Mouse (Mus musculus): ENCODE data around the gene Cpvl.
A peak's percentile ranks its signal among the peaks of the same experiment; 100 is the strongest.

Cpvl gene

DNA sequence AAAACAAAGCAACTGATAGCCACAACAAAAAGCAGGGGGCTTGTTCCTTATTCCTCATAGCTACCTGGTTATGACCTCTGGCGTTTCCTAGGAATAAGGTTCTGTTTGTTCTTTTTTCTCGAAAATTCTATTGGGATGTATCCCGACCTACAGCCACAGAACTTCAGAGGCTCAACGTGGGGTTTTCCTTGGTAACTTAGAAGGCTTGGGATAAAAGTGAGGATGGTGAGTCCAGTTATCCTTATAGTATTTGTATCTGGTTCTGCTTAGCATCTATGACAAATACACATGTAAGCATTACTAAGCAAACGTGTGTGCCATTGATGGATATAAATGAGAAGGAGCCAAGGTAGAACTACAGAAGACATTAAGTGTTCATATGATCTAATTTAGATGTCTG, at the start of gene Cpvl:
Gene Cpvl (minus strand): TSS at position 101 of the 400 bp plus-strand sequence.
- no peak for DNase-seq (ENCODE audit: low read depth, low spot score)

DNA sequence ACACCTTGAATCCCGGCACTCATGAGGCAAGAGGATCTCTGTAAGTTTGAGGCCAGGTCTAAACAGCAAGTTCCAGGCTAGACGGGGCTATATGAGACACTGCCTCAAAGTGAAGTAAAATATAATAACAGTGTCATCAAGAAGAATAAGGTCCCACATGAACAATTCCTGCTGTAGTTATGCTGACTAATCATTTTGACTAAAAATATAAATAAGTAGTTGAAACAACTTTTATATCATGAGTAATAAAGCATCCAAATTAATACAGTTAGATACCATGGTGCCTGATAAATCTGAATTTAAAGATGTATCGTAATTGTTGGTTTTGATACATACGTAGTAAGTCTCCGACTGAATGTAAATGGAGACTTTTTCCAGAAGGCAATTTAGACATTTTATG, 45.4 kb upstream of the Cpvl start:
- no peak for DNase-seq (ENCODE audit: low read depth, low spot score)

DNA sequence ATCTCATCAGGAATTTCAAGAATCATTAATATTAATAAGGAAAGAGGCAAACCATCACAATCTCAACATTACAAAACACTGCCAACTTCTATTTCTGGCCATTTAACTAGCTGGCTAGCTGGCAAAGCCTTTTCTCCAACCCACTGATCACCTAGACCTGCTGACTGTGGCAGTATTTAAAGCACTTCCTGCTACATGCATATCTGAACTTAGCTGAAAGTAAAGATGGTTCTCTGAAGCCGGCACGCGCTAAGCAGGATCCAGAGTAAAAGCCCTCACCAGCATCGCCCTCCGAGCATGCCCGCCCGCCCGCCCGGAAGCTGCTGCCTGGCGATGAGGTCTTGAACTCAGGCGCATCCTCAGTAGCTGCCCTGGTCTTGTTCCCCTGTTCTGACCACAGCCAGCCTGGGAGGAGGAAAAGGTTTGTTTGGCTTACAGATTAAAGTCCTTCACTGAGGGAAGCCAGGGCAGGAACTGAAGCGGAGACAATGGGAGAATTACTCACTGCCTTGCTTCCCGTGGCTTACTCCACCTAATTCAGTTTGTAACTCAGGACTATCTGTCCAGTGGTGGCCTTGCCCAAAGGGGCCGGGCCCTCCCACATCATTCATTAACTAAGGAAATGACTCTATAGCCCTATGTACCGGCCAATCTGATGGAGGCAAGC, 42.8 kb upstream of the Cpvl start:
- no peak for DNase-seq (ENCODE audit: low read depth, low spot score)

DNA sequence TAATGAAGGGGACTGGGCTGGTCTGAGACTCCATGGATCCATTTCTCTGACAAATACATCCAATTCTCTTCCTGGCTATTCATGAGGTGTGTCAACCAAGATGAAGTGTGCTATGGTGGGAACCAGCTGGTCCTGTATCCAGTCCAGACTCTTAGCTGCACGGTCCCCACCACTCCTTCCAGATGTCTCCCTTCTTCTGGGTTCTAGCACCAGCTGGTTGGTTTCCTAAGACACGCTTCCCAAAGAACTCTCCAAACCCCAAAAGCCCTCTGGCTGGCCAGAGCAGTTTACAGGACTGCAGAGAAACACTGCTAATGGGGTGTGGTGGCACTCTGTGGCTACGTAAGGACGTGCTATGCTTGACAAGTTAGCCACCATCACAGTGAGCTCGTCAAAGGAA, 40.4 kb upstream of the Cpvl start:
- no peak for DNase-seq (ENCODE audit: low read depth, low spot score)

DNA sequence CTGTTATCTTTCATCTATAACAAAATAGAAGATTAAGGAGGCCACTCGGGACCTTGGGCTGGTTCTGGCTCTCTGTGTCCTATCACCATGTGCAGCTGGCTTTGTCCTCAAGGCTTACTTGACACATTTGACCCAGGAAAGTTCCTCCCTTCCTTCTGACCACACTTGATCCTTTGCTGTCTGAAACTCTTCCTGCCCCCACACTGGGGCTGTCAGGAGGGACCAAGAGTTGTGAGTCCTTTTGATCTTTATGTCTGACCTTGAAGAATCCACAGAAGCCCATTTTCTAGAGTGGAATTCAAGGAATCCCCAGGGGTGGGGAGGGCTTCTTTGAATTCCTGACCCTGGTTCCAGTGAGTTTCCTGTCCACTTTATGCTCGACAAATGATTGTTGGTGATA, 39.6 kb upstream of the Cpvl start:
- no peak for DNase-seq (ENCODE audit: low read depth, low spot score)

DNA sequence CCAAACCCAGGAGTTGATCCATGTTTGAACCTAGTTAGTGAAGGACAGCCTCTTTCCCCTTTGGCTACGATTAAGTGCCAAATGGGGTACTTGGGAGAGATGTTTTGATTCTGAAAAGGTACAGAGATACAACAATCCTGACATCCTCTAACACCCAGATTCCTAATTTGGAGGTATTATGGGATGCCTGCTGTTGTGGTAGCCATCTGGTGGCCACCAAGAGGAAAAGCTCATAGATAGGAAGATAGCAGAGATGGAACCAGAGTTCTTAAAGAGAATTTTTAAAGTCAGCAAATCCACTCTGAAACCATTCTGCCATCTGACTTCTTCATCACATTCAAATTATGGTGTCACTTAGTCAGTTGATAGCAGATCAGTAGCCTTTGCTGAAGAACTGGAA, 33.7 kb upstream of the Cpvl start:
- no peak for DNase-seq (ENCODE audit: low read depth, low spot score)

DNA sequence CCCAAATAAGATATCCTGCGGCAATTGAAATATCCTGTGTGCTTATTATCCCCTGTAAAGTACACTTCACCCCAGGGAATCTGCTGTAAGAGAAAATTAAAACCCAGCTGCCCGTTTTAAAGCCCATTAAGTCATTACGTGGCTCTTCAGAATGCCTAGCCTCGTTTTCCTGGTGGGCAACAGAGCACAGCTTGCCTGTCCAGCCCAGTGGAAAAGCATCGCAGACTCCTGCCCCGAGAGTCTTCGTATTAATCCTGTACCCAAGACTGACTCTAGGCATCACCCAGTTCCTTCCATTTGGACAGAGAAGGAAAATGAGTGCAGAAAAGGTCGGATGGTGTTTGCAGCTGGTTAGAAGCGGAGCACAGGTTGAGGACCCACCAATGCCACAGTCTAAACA, 31.9 kb upstream of the Cpvl start:
- DNase-seq (ENCODE audit: low read depth, low spot score) = peak; percentile 54

DNA sequence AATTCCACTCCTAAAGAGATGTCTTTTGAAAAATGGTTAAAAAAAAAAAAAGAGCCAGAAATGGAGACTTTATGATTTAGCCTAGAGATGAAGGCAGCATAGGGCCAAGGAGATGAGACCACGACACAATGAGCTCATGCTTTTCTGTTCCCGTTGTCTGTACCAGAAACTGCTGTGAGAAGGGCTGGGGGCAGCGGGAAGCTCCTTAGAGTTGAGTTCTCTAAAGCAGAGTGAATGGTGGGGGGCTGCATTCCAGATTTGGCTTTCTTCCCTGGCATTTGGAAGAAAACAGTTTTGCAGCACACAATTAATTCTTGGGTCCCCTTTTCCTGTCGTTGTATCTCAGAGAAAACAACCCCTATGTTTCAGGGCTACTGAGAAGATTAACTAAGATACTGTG, 30.8 kb upstream of the Cpvl start:
- no peak for DNase-seq (ENCODE audit: low read depth, low spot score)

DNA sequence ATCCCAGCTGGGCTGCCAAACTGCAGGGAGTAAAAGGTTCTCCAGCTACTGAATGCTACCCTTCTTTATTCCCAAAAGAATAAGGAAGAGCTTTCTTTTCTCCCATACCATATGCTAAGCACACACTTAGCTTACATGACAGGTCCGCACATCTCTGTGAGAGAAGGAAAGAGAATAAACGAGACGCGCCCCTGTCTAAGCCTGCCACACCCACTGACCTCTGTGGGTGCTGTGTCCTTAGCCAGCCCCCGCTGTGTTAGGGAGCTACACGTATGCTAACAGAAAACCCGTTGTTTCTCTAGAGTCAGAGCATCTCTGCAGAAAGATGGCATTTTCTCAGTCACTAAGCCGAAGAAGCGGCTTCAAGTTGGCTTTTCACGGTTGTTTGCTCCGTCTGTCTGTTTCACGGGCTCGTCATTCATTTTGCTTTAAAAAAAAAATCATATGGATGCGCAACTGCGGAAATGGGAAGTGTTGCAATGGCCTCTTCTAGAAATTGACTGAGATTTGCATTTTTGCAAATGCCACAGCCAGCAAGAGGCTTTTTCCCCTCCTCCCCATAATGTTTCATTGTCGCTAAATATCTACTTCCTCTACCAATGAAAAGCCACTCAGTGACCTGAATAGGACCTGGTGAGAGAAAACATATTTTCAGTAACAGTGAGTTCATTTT, 30.1 kb upstream of the Cpvl start:
- no peak for DNase-seq (ENCODE audit: low read depth, low spot score)

DNA sequence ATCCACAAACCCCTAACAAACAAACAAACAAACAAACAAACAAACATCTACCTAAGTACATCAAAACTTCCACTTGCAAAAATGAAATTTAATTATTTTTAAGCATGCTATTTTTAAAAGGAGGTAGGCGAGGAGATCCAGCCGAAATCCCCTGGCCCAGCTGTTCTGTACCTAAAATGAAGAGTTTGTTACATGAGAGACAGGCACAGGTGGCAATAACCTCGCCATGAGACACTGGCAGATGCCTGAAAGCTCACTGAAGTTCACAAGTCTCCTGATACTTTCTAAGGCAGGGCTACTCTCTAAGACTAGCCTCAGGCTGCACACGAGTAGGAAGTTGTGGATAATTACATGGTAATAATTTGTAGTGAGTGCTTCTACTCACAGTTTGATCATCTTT, 26.8 kb upstream of the Cpvl start:
- DNase-seq (ENCODE audit: low read depth, low spot score) = no peak

DNA sequence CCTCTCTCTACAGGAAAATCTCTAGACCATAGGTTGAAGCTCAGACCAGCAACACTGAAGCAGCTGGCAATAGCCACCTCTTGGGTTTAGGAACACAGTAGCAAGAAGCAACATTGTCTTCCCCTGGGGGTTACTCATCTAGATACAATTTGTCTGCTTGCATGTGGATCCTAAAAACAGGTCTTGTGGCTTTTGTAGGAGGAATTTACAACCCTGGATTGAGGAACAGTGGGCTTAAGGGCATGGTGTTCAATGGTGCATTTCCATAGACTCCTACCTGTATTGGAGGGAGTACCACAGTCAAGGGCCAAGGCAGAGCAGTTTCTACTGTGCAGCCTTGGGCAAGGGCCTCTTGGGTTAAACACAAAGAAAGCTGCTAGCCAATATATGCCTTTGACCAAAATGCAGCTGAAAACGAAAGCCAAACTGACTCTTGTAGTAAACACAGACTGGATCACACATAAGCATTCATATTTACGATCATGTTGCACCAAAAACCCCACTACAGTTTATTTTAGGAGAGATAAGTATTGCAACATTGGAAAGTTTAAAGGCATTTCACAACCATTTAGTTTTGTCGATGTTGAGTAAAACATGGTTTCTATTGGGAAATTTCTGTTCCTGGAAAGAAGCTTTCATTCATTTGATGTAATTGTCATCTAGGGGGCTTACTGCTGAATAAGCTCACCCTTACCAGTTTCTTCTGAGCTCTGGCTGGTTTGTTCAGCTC, 17.9 kb upstream of the Cpvl start:
- DNase-seq (ENCODE audit: low read depth, low spot score) = no peak

DNA sequence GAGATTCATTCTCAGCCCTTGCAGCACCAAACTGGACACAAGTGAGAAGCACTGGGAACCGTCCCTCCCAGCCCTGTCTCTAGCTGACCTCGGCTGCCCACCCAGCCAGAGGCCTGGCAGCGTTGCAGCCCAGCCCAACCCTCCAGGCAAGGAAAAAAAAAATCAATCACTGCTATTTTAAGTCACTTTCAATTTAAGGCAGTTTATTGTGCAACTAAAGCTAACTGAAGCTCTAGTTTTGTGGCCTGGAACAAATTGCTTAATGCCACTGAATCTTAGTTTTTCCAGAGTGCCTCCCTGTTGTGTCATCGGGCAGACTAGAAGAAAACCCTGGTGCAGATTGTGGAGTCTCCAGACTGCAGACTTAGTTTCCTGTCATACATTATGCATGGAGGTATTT, 17.0 kb upstream of the Cpvl start:
- no peak for DNase-seq (ENCODE audit: low read depth, low spot score)

DNA sequence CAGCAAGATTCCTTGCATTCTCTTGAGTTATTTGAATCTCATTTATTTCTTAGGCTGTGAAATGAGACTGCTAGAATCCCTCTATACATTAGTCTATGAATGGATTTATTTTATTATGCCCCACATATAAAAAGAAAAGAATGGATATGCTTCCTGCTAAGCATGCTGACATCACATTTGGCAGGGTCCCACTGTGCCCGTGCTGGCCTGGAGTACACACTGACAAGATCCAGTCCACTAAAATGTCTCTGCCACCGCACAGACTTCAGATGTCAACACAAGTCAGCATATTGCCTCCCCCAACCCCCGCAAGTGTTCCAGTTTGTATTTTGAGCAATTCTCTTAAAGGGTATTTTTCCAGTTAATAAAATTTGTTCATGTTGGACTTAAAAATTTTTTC, 13.9 kb upstream of the Cpvl start:
- DNase-seq (ENCODE audit: low read depth, low spot score) = no peak

DNA sequence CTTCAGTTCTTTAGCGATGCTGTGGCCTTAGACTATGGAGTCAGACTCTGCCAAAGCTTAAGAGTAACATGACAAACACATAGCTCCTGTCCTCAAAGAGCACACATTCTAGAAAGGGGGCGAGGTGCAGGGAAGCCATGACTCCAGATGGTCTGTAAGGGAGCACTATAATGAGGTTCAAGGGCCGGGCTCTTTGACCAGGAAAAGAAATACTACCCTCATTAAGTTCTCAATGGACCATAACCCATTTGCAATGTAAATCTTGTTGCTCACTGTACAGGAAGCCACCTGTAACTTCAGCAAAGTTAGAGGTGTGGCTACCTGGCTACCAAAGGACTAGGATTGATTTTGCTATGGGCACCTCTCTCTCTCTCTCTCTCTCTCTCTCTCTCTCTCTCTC, 8.8 kb upstream of the Cpvl start:
- DNase-seq (ENCODE audit: low read depth, low spot score) = no peak

DNA sequence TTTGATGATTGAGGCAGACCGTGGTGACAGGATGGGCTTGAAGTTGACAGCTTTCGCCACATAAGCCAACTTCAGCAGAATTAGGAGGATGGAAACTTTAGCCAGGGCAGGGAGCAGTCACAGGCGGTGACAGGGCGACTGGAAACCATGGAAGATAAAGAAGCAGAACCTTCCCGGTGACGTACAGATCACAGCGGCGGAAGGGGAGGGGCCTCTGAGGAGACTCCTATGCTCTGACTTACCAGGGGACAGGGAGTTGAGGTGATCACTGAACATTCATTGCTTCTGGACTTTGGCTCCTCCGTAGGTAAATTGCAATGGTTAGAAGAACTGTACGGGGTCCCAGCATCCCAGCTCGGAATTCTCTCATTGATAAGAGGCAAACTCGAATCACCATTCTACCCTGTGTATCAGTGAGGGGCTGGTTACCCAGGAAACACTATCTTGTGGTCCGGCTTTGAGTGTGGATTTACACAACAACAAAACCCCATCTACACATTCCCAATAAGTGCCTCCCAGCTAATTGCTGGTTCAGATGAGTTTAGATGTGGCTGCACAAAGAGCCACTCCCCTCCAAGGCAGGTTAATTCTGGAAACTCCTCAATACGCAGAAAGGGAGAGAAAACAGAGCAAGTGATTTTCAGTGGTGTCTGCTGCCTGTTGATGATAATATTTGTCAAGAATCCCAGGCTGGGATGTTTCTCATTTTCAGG, 8.0 kb upstream of the Cpvl start:
- no peak for DNase-seq (ENCODE audit: low read depth, low spot score)

DNA sequence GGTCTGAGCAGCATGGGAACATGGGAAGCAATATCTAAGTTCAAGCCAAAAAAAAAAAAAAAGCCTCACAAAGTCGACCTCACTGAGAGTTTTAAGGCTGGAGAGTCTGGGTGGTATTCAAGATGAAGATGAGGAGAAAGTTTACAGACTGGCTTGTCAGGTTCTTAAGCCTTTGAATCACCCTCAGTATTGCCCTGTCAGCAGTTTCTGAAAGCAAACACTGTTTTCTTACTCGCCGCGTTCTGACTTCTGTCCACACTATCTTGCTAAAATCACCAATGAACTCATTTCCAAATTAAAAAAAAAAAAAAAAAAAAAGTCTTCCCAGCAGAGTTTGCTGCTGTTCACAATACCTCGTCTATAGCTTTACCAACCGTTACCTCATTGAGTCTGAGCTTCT, 5.3 kb upstream of the Cpvl start:
- no peak for DNase-seq (ENCODE audit: low read depth, low spot score)

DNA sequence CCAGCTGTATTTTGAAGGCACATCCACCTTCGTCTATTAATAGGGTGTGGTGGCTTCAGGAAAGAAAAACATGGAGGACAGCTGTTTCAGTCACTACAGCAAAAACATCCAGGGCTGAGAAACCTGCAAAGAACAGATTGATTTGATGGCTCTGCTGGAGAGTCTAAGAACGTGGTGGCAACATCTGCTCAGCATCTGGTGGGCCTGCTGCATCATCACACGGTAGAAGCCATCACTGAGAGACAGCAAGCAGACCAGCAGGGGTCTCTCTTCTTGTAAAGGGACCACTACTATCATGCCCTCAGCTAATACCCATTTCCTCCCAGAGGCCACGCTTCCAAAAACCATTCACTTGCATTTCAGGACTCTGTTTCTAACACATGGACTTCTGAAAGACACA, 4.1 kb upstream of the Cpvl start:
- DNase-seq (ENCODE audit: low read depth, low spot score) = peak; percentile 42

DNA sequence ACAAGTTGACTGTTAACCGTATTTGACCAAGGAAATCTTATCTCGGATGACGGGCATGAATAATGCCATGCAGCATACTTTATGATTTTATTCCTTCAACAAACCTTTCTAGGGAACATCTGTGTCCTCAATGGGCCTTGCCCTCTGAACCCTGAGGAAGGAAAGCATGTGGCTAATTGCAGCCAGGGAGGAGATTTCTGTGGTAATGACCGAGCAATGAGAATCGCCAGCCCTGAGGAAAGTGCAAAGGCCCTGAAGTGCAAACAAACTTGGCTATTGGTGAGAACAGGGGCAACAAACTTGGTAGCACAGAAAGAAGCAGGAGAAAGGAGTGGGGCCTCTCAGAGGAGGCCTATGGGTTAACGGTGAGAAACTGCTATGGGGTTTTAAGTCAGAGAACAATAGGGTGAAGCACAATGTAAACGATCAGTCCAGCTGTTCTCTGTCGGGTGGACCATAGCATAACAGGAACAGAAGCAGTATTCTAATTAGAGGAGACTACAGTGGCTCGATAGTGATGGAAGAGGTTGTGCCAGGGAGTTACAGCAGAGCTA, 3.7 kb upstream of the Cpvl start:
- no peak for DNase-seq (ENCODE audit: low read depth, low spot score)

DNA sequence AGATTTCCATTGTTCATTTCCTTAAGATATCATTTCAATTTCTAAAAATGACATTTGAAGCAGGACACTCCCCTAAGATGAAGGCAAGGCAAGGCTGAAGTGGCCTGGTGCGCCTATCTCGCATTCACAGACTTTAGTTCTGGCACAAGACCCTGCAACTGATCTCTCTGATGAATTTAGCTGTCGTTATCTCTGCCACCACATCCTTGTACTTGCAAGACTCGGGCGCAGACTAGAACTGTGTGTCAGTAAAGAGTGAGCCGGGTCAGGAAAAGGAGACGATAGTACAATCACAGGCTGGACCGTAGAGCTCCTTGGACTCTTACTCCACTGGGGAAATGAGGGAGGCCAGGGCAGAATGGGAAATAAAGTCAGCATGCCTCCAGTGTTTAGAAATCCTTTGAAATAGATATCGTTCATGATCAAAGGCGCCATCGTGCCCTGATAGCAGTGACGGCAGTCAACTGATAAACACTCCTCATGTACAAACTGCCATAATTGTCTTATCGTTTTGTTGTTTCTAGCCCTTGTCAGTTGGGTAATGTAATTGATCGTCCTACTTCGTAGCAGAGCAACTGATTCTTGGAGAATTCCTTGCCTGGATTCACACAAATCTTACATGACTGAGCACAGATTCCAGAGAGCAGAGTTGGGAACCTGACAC, 2.5 kb upstream of the Cpvl start:
- DNase-seq (ENCODE audit: low read depth, low spot score) = no peak

DNA sequence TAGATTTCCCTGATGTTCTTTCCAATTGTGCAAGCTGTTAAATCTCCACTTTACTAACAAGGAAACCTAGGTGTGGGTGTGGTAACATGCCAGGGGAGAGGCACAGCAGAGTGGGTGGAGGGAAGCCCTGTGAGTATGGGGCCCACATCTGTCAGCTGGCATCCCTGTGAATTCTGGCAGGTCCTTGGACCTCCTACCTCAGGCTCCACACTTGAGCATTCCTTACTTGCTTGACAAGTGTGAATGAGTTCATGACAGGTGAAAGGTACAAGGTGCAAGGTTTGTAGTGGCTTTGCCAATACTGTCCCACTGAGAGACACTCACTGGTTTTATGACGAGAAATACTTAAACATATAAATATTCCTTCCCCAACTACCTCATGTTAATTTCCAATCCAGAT, 4.4 kb downstream of the Cpvl start:
- DNase-seq (ENCODE audit: low read depth, low spot score) = no peak

DNA sequence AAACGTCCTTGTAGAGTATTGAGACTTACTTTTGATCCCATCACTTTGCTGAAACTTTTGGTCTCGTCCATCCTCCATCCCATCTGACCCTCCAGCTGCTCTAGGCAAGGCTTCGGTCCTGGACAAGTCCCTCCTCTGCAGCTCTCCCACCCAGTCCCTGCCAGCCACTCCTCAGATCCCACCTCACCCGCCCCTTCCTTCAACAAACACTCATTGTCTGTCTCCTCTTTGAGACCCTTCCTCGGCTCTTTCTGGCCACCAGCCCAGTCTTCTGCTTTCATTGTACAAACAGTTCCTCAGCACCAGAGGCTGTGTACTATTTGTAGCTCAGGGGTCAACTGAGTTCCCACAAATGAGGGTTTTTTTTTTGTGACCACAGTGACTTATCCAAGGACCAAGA, 5.0 kb downstream of the Cpvl start:
- DNase-seq (ENCODE audit: low read depth, low spot score) = no peak

Data from forelimb bud, embryonic 11.5 days (tissue).